Mouse (Mus musculus): ENCODE results near the gene Olfr1315-ps1. TPM values are rescaled to one million over a fixed set of nuclear protein-coding genes. Genes with fewer than 3 reads are reported as not detected.

The Olfr1315-ps1 gene
- not detected in 2 replicates for polyA plus RNA-seq (2015; fragmentation: Nextera tagmentation; extraction: Ambion mirVana)

- Histone ChIP-seq H3K27ac (ENCODE audit: low read length) (no peak within 1 kb of the TSS), H3K4me1 (ENCODE audit: control insufficient read depth, insufficient read depth, low read length) (no peaks in the 10 kb centered on the region), H3K27me3 (replicated peaks; ENCODE audit: control insufficient read depth, insufficient read depth, low read length) (no peaks in the 10 kb centered on the region), H3K4me3 (ENCODE audit: low read length) (no peak within 1 kb of the TSS), H3K9ac (ENCODE audit: low read depth, low read length) (no peak within 1 kb of the TSS), H3K36me3 (ENCODE audit: control insufficient read depth, insufficient read depth, low read length) (no peaks in the 10 kb centered on the region), H3K9me3 (ENCODE audit: control insufficient read depth, low read length) (no peaks in the 10 kb centered on the region), H3K4me2 (ENCODE audit: low read depth, low read length) (no peak within 1 kb of the TSS)
- ATAC-seq: no peak
- WGBS: 78% methylated on average over 1 of the region's 1 CpGs
Measured at GRCm38 (mm10) chr2:112115340-112115739, at the start of gene Olfr1315-ps1. Gene Olfr1315-ps1, minus strand, starts transcription at chr2:112115440.

GRCm38 (mm10) chr2:112153898-112154297 is 38.7 kb upstream of the Olfr1315-ps1 start, which contains the start of gene Olfr1318:
Gene Olfr1318, plus strand, starts transcription at chr2:112154198.
- H3K9ac ChIP-seq (ENCODE audit: low read depth, low read length): no peak within 1 kb of the TSS
- H3K36me3 ChIP-seq (ENCODE audit: control insufficient read depth, insufficient read depth, low read length): no peaks in the 10 kb centered on the region
- H3K9me3 ChIP-seq (ENCODE audit: control insufficient read depth, low read length): no peaks in the 10 kb centered on the region
- H3K4me3 ChIP-seq (ENCODE audit: low read length): no peak within 1 kb of the TSS
- no peaks in the 10 kb centered on the region for H3K4me1 ChIP-seq (ENCODE audit: control insufficient read depth, insufficient read depth, low read length)
- H3K27me3 ChIP-seq (replicated peaks; ENCODE audit: control insufficient read depth, insufficient read depth, low read length): no peaks in the 10 kb centered on the region
- no peak within 1 kb of the TSS for H3K27ac ChIP-seq (ENCODE audit: low read length)
- ATAC-seq: no peak
- H3K4me2 ChIP-seq (ENCODE audit: low read depth, low read length): no peak within 1 kb of the TSS

DNA sequence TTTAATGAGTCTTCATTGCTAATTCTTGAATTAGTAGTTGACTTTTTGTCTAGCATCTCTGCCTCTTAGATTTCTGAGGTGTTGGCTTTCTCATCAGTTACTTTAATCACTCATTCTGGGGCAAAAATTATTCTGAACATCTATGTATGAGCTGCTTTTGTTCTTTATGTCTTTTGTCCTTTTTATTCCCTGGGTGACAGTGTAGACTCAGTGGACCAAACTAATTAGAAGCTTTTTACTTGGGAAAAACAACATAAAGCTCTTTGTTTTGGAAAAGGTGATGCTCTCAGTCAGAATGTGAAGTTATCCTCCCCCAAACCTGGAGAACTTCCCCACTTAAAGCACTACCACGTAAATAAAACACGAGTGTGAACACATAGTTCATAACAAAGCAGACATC is 24.8 kb upstream of the Olfr1315-ps1 start, which contains the start of gene Olfr1317:
Gene Olfr1317, plus strand, starts transcription at position 301 of the 400 bp plus-strand sequence.
- H3K9me3 ChIP-seq (ENCODE audit: control insufficient read depth, low read length): no peaks in the 10 kb centered on the region
- H3K4me3 ChIP-seq (ENCODE audit: low read length): no peak within 1 kb of the TSS
- no peak within 1 kb of the TSS for H3K27ac ChIP-seq (ENCODE audit: low read length)
- H3K36me3 ChIP-seq (ENCODE audit: control insufficient read depth, insufficient read depth, low read length): no peaks in the 10 kb centered on the region
- no peaks in the 10 kb centered on the region for H3K4me1 ChIP-seq (ENCODE audit: control insufficient read depth, insufficient read depth, low read length)
- H3K27me3 ChIP-seq (replicated peaks; ENCODE audit: control insufficient read depth, insufficient read depth, low read length): no peaks in the 10 kb centered on the region
- 60% methylated on average over 2 of the region's 2 CpGs for WGBS
- no peak for ATAC-seq
- H3K9ac ChIP-seq (ENCODE audit: low read depth, low read length): no peak within 1 kb of the TSS
- no peak within 1 kb of the TSS for H3K4me2 ChIP-seq (ENCODE audit: low read depth, low read length)

GRCm38 (mm10) chr2:112134877-112135276 is 19.6 kb upstream of the Olfr1315-ps1 start, which contains the start of gene Olfr1316:
Gene Olfr1316, minus strand, starts transcription at chr2:112134977.
- Histone ChIP-seq H3K4me2 (ENCODE audit: low read depth, low read length) (no peak within 1 kb of the TSS), H3K27ac (ENCODE audit: low read length) (no peak within 1 kb of the TSS), H3K9ac (ENCODE audit: low read depth, low read length) (no peak within 1 kb of the TSS), H3K36me3 (ENCODE audit: control insufficient read depth, insufficient read depth, low read length) (no peaks in the 10 kb centered on the region), H3K4me3 (ENCODE audit: low read length) (no peak within 1 kb of the TSS), H3K27me3 (replicated peaks; ENCODE audit: control insufficient read depth, insufficient read depth, low read length) (no peaks in the 10 kb centered on the region), H3K4me1 (ENCODE audit: control insufficient read depth, insufficient read depth, low read length) (no peaks in the 10 kb centered on the region), H3K9me3 (ENCODE audit: control insufficient read depth, low read length) (no peaks in the 10 kb centered on the region)
- WGBS: 86% methylated on average over 2 of the region's 2 CpGs
- ATAC-seq: no peak

DNA sequence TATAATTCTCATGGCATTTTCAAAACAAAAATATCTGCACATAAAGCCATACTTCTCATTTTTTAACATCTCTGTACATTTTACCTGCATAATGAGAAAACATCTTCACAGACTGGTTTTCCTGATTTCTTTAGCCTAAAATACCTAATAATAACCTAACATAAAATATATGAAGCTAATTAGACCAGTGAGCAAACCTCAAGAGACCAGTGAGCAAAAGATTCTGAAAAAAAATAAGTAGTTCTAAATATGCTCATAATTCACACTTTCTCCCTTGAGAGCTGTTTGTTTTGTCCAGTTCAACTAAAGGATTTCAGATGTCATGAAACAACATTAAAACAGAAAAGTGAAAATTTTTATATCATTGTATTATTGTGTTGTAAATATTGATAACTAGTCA is 18.6 kb downstream of the Olfr1315-ps1 start, which contains the start of gene Olfr1314:
Gene Olfr1314, minus strand, starts transcription at position 101 of the 400 bp plus-strand sequence.
- H3K36me3 ChIP-seq (ENCODE audit: control insufficient read depth, insufficient read depth, low read length): no peaks in the 10 kb centered on the region
- H3K27ac ChIP-seq (ENCODE audit: low read length): no peak within 1 kb of the TSS
- H3K4me1 ChIP-seq (ENCODE audit: control insufficient read depth, insufficient read depth, low read length): no peaks in the 10 kb centered on the region
- no peak within 1 kb of the TSS for H3K4me2 ChIP-seq (ENCODE audit: low read depth, low read length)
- ATAC-seq: no peak
- H3K27me3 ChIP-seq (replicated peaks; ENCODE audit: control insufficient read depth, insufficient read depth, low read length): no peaks in the 10 kb centered on the region
- no peak within 1 kb of the TSS for H3K4me3 ChIP-seq (ENCODE audit: low read length)
- H3K9me3 ChIP-seq (ENCODE audit: control insufficient read depth, low read length): no peaks in the 10 kb centered on the region
- H3K9ac ChIP-seq (ENCODE audit: low read depth, low read length): no peak within 1 kb of the TSS

GRCm38 (mm10) chr2:112077743-112078142 is 37.5 kb downstream of the Olfr1315-ps1 start, which contains the start of gene Olfr1313:
Gene Olfr1313, minus strand, starts transcription at chr2:112077843.
- H3K9ac ChIP-seq (ENCODE audit: low read depth, low read length): no peak within 1 kb of the TSS
- H3K27me3 ChIP-seq (replicated peaks; ENCODE audit: control insufficient read depth, insufficient read depth, low read length): no peaks in the 10 kb centered on the region
- no peak within 1 kb of the TSS for H3K4me3 ChIP-seq (ENCODE audit: low read length)
- no peak within 1 kb of the TSS for H3K27ac ChIP-seq (ENCODE audit: low read length)
- ATAC-seq: no peak
- H3K4me2 ChIP-seq (ENCODE audit: low read depth, low read length): no peak within 1 kb of the TSS
- H3K9me3 ChIP-seq (ENCODE audit: control insufficient read depth, low read length): no peaks in the 10 kb centered on the region
- no peaks in the 10 kb centered on the region for H3K4me1 ChIP-seq (ENCODE audit: control insufficient read depth, insufficient read depth, low read length)
- no peaks in the 10 kb centered on the region for H3K36me3 ChIP-seq (ENCODE audit: control insufficient read depth, insufficient read depth, low read length)

Other genes starting within 250 kb of the Olfr1315-ps1 start
- gene Olfr1305, start 238.3 kb downstream of the Olfr1315-ps1 start, polyA plus RNA-seq (2015; fragmentation: Nextera tagmentation; extraction: Ambion mirVana): not detected in 2 replicates
- not detected in 2 replicates for gene Olfr1306, start 199.2 kb downstream of the Olfr1315-ps1 start, polyA plus RNA-seq (2015; fragmentation: Nextera tagmentation; extraction: Ambion mirVana)
- gene Olfr1307, start 166.0 kb downstream of the Olfr1315-ps1 start, polyA plus RNA-seq (2015; fragmentation: Nextera tagmentation; extraction: Ambion mirVana): not detected in 2 replicates
- not detected in 2 replicates for gene Olfr1308, start 150.5 kb downstream of the Olfr1315-ps1 start, polyA plus RNA-seq (2015; fragmentation: Nextera tagmentation; extraction: Ambion mirVana)
- not detected in 2 replicates for gene Olfr1309, start 125.2 kb downstream of the Olfr1315-ps1 start, polyA plus RNA-seq (2015; fragmentation: Nextera tagmentation; extraction: Ambion mirVana)
- not detected in 2 replicates for gene Olfr1310, start 102.7 kb downstream of the Olfr1315-ps1 start, polyA plus RNA-seq (2015; fragmentation: Nextera tagmentation; extraction: Ambion mirVana)
- gene Olfr1311, start 91.0 kb downstream of the Olfr1315-ps1 start, polyA plus RNA-seq (2015; fragmentation: Nextera tagmentation; extraction: Ambion mirVana): not detected in 2 replicates
- not detected in 2 replicates for gene Olfr1312, start 65.2 kb downstream of the Olfr1315-ps1 start, polyA plus RNA-seq (2015; fragmentation: Nextera tagmentation; extraction: Ambion mirVana)
- gene Olfr1313, start 37.6 kb downstream of the Olfr1315-ps1 start, polyA plus RNA-seq (2015; fragmentation: Nextera tagmentation; extraction: Ambion mirVana): not detected in 2 replicates
- not detected in 2 replicates for gene Olfr1314, start 18.7 kb downstream of the Olfr1315-ps1 start, polyA plus RNA-seq (2015; fragmentation: Nextera tagmentation; extraction: Ambion mirVana)
- not detected in 2 replicates for gene Olfr1316, start 19.5 kb upstream of the Olfr1315-ps1 start, polyA plus RNA-seq (2015; fragmentation: Nextera tagmentation; extraction: Ambion mirVana)
- gene Olfr1317, start 24.9 kb upstream of the Olfr1315-ps1 start, polyA plus RNA-seq (2015; fragmentation: Nextera tagmentation; extraction: Ambion mirVana): not detected in 2 replicates
- not detected in 2 replicates for gene Olfr1318, start 38.8 kb upstream of the Olfr1315-ps1 start, polyA plus RNA-seq (2015; fragmentation: Nextera tagmentation; extraction: Ambion mirVana)
- gene Lpcat4, start 124.0 kb upstream of the Olfr1315-ps1 start, polyA plus RNA-seq (2015; fragmentation: Nextera tagmentation; extraction: Ambion mirVana): 19.9 and 22.6 TPM in 2 replicates
- gene Nutm1, start 143.9 kb upstream of the Olfr1315-ps1 start, polyA plus RNA-seq (2015; fragmentation: Nextera tagmentation; extraction: Ambion mirVana): 0.04 TPM in 1 of 2 replicates, not detected in the other
- gene Nop10, start 146.5 kb upstream of the Olfr1315-ps1 start, polyA plus RNA-seq (2015; fragmentation: Nextera tagmentation; extraction: Ambion mirVana): 214 and 238 TPM in 2 replicates
- gene Slc12a6, start 150.4 kb upstream of the Olfr1315-ps1 start, polyA plus RNA-seq (2015; fragmentation: Nextera tagmentation; extraction: Ambion mirVana): 11.9 and 14.9 TPM in 2 replicates
- gene Gm21985, start 150.9 kb upstream of the Olfr1315-ps1 start, polyA plus RNA-seq (2015; fragmentation: Nextera tagmentation; extraction: Ambion mirVana): not detected in 2 replicates